In the genomic region with DNA sequence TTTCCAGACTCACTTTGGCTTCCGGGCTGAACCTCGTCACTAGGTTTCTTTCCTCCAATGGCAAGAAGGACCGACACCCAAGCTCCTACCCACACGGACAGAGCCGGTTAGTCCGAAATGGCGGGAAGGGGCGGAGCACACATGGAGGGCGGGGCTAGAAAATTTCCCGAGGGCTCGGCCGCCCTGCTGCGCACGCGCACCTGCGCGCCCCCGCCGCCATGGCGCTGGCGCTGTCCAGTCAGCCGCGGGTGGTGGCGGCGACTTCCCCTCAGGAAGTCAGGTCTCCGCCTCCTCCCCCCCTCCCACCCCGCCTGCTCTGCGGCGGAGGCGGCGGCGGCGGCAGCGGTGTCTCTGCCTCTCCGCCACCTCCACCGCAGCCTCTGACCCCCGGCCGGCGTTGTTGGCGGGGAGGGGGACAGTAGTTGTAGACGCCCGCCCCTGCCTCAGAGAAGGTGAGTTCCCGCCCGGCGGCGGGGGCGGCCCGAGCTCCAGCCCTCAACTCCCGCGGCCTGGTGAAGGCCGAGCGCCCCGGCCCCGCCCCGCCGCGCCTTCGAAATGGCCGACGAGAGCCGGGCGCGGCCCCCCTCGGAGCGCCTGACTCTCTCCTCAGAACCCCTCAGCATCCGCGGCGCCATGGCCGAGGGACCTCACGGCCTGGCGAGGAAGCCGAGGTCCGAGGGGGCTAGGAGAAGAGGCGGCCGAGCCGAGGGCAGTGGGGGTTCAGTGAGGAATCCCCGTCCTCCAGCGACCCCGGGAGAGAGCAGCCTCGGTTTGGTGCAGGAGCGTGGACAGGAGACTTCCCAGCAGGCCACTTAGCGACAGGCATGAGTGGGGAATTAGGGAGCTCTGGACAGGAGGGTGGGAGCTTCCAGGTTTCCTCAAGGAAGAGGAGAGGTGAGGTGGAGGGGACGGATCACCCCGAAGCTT, we compare ENCODE assay signal across 8 mouse cellular contexts. TPM values are rescaled to one million over a fixed set of nuclear protein-coding genes. Genes with fewer than 3 reads are reported as not detected.
A peak's percentile ranks its signal among the peaks of the same experiment; 100 is the strongest.
DNase-seq lines count a peak whose midpoint lies in the region; ATAC-seq lines count a peak whose summit lies in the region.

A gene (plus strand): TSS at position 289 of the 927 bp plus-strand sequence.

- no peaks in the 10 kb centered on the region for H3K27me3 ChIP-seq in hindbrain, embryonic 14.5 days (ENCODE audit: control insufficient read depth, insufficient read depth, low read length)

- peak; percentile 94 for ATAC-seq in hindbrain, embryonic 14.5 days (ENCODE audit: low FRiP score)

- H3K4me1 ChIP-seq in hindbrain, embryonic 14.5 days (replicated peaks; ENCODE audit: control insufficient read depth, insufficient read depth, low read length), result peaks cover 15% of the 10 kb centered on the region

- H3K9ac ChIP-seq in hindbrain, embryonic 14.5 days, result peak within 1 kb of the TSS; percentile 98

- H3K27ac ChIP-seq in hindbrain, embryonic 14.5 days, result peak within 1 kb of the TSS; percentile 95

- H3K36me3 ChIP-seq in hindbrain, embryonic 14.5 days (replicated peaks; ENCODE audit: control insufficient read depth, insufficient read depth), result no peaks in the 10 kb centered on the region

- peak within 1 kb of the TSS; percentile 73 for H3K4me2 ChIP-seq in hindbrain, embryonic 14.5 days (replicated peaks)

- peak; percentile 98 for DNase-seq in R1 (ENCODE audit: low read depth, low spot score)
- peak; percentile 98 for DNase-seq in cerebellum, postnatal 25 days
- peak; percentile 85 to 93 for DNase-seq in frontal cortex, postnatal 25 days (ENCODE audit: low spot score in 2 of 2)
- DNase-seq in hindbrain, embryonic 14.5 days (ENCODE audit: low spot score), result peak; percentile 97
- DNase-seq in layer of hippocampus, postnatal 36 days, result peak; percentile 96
- DNase-seq in lung, postnatal 36 days, result peak; percentile 97
- DNase-seq in retina, postnatal 1 day, result peak; percentile 98
- DNase-seq in urinary bladder, adult 18-20 months (ENCODE audit: low spot score in 2 of 2), result peak; percentile 93 to 97

- WGBS in hindbrain, embryonic 14.5 days, result under 1% methylated on average over 74 of the region's 84 CpGs

- peak within 1 kb of the TSS; percentile 79 for H3K4me3 ChIP-seq in hindbrain, embryonic 14.5 days (replicated peaks; ENCODE audit: low read length)

- no peaks in the 10 kb centered on the region for H3K9me3 ChIP-seq in hindbrain, embryonic 14.5 days (ENCODE audit: control insufficient read depth, low read length)

RNA-seq across cellular contexts. Expression of the gene that starts here (rescaled TPM):
- 20.5 and 21.5 TPM in 2 replicates for polyA plus RNA-seq in hindbrain, embryonic 14.5 days (2014; fragmentation: Nextera tagmentation; extraction: Ambion mirVana)
- 10 to 100 TPM; 17.2 to 17.4 TPM for total RNA-seq in layer of hippocampus, postnatal 36 days (2021)

Comparison
In these comparisons a context has a peak if more than half of its experiments do, and no peak if none do; other contexts are left out.
1. Peak in every context shown above with its lines: DNase-seq, ATAC-seq, H3K4me3 ChIP-seq and H3K27ac ChIP-seq.